Mouse (Mus musculus): ENCODE data around the gene Trappc6a.
A peak's percentile ranks its signal among the peaks of the same experiment; 100 is the strongest.

Trappc6a gene

GRCm38 (mm10) chr7:19561765-19562642, 53.8 kb downstream of the Trappc6a start:
- peak; percentile 95 for DNase-seq

DNA sequence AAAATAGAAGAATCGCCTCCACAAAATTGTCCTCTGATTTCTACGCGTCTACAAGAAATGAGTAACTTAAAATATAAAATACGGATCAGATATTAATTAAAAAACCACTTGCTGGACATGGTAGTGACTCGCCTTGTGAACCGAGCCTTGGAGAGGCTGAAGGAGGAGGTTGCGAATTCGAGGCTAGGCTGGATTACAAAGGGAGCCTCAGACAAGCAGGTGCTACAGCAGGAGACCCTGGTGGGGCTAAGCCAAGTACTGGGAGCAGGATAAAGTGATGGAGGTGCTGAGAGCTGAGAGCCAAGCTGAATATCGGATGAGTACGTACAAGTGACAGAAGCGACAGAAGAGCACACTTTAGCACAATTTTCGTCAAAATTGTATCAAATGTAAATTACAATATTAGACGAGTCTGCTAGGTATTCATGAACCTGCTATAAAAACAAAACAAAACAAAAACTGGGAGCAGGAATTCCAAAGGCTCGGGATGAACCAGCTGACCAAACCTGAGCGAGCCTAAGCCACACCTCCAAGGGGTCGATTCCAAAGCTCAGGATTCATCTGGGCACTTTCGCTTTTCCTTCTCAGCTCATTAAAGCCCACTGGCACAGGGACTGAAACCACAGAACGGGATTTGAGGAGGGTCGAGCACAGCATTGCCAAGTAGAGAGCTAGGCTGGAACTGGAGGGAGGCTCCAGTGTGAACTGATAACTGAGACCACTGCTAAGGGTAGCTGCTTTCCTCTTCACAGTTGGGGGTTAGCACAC, 54.6 kb downstream of the Trappc6a start, which contains the start of gene Ppp1r37:
Gene Ppp1r37, minus strand, starts transcription at position 434 of the 768 bp plus-strand sequence.
- DNase-seq, result peak; percentile 68

DNA sequence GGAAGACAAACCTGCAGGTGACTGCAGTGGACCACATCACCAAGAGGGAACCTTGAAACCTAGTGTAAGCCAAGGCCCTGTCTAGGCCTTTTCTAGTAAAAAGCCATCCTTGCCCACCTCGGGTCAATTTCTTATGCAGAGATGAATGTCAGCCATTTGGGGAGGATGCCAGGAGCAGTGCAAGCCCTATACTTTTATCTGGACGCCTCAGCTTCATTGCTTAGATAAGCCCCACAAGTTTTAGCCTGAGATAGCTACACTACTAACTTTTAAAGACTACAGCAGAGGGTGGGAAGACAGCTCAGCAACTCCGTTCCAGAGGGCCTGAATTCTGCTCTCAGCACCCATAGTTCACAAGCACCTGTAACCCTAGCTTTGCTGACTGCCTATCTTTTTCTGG, 55.7 kb downstream of the Trappc6a start:
- DNase-seq, result no peak

GRCm38 (mm10) chr7:19564455-19564854, 56.3 kb downstream of the Trappc6a start:
- DNase-seq, result no peak
